Mouse (Mus musculus): Measurements from ENCODE around the gene Jmjd8.

DNA sequence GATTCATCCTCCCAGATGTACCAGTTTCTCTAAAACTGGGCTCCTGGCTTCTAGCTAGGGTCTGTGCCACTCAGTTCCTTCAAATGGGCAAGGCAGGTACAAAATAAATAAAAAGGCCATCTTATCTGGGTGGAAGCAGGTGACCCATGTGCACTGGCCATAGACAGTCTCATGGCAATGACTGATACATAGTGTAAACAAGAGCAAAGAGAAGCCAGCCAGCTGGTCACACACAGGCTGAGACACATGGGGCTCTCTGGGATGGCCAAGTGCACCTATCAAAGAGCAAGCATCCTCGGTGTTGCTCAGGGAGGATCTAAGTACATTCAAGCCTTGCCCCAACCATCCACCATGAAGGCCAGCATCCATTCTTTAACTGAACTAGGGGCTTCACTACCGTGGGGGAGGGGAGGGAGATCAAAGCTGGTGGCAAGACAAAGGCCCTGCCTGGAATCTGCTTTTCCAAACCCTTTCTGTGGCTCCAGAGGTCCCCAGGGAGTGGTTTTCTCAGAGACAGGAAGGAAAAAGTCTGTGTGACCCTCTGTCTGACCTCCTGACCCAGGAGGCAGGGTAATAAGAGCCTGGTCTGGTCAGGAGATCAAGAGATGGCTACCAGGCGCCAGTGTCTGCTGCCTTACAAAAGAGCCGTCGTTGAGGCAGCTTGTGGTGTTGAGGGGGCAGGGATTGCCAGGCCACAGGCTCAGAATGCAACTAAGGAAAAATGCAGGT, 52.4 kb downstream of the Jmjd8 start:
- TF ChIP-seq CTCF (IDR thresholded peaks at IDR 0.05; ENCODE audit: control insufficient read depth, insufficient read depth, insufficient read length) (no peak), USF1 (IDR thresholded peaks at IDR 0.05; ENCODE audit: low read depth) (no peak)
